Mouse (Mus musculus): ENCODE results near the gene Mcts1. TPM values are rescaled to one million over a fixed set of nuclear protein-coding genes. Genes with fewer than 3 reads are reported as not detected.

The Mcts1 gene
- polyA plus RNA-seq (2012; rRNA removed) = 2.1 and 3.0 TPM in 2 replicates

- H3K27me3 ChIP-seq (ENCODE audit: control insufficient read depth, insufficient read depth, low read length) = no peaks in the 10 kb centered on the region
- TF ChIP-seq CTCF (IDR thresholded peaks at IDR 0.05; ENCODE audit: control insufficient read depth, insufficient read depth, insufficient replicate concordance, low read depth, low read length) = no peak
- TF ChIP-seq POLR2A (IDR thresholded peaks at IDR 0.05; ENCODE audit: control insufficient read depth, low read depth, low read length) = peak; percentile 33
- peak within 1 kb of the TSS; percentile 77 for H3K27ac ChIP-seq (ENCODE audit: control insufficient read depth, insufficient read depth, low read depth, low read length)
- H3K4me1 ChIP-seq (ENCODE audit: control insufficient read depth, insufficient read depth, low read length) = no peaks in the 10 kb centered on the region
- H3K36me3 ChIP-seq (ENCODE audit: control insufficient read depth, insufficient read depth, low read length) = no peaks in the 10 kb centered on the region
- peak within 1 kb of the TSS; percentile 76 for H3K4me3 ChIP-seq (ENCODE audit: control insufficient read depth, low read depth, low read length)
Measured at GRCm38 (mm10) chrX:38600177-38600994, at the start of gene Mcts1. Gene Mcts1, plus strand, starts transcription at chrX:38600578.

GRCm38 (mm10) chrX:38553255-38553654 is 47.1 kb upstream of the Mcts1 start:
- Histone ChIP-seq H3K27ac (ENCODE audit: control insufficient read depth, insufficient read depth, low read depth, low read length) (no peak overlapping the region), H3K27me3 (ENCODE audit: control insufficient read depth, insufficient read depth, low read length) (no peaks in the 10 kb centered on the region), H3K4me3 (ENCODE audit: control insufficient read depth, low read depth, low read length) (no peak overlapping the region), H3K4me1 (ENCODE audit: control insufficient read depth, insufficient read depth, low read length) (no peaks in the 10 kb centered on the region), H3K36me3 (ENCODE audit: control insufficient read depth, insufficient read depth, low read length) (no peaks in the 10 kb centered on the region)
- TF ChIP-seq POLR2A (IDR thresholded peaks at IDR 0.05; ENCODE audit: control insufficient read depth, low read depth, low read length) = no peak
- TF ChIP-seq CTCF (IDR thresholded peaks at IDR 0.05; ENCODE audit: control insufficient read depth, insufficient read depth, insufficient replicate concordance, low read depth, low read length) = no peak

- no peak for TF ChIP-seq POLR2A (IDR thresholded peaks at IDR 0.05; ENCODE audit: control insufficient read depth, low read depth, low read length)
- Histone ChIP-seq H3K27me3 (ENCODE audit: control insufficient read depth, insufficient read depth, low read length) (no peaks in the 10 kb centered on the region), H3K36me3 (ENCODE audit: control insufficient read depth, insufficient read depth, low read length) (no peaks in the 10 kb centered on the region), H3K4me1 (ENCODE audit: control insufficient read depth, insufficient read depth, low read length) (peaks cover 5% of the 10 kb centered on the region; the same call in 1 of the 2 replicates), H3K27ac (ENCODE audit: control insufficient read depth, insufficient read depth, low read depth, low read length) (peak overlapping the region; percentile 69), H3K4me3 (ENCODE audit: control insufficient read depth, low read depth, low read length) (peak overlapping the region; percentile 91)
Measured at GRCm38 (mm10) chrX:38563941-38564541, 36.3 kb upstream of the Mcts1 start.

GRCm38 (mm10) chrX:38564542-38565175 is 35.7 kb upstream of the Mcts1 start:
- H3K27ac ChIP-seq (ENCODE audit: control insufficient read depth, insufficient read depth, low read depth, low read length) = peak overlapping the region; percentile 87
- peak overlapping the region; percentile 91 for H3K4me3 ChIP-seq (ENCODE audit: control insufficient read depth, low read depth, low read length)
- H3K27me3 ChIP-seq (ENCODE audit: control insufficient read depth, insufficient read depth, low read length) = no peaks in the 10 kb centered on the region
- H3K4me1 ChIP-seq (ENCODE audit: control insufficient read depth, insufficient read depth, low read length) = peaks cover 5% of the 10 kb centered on the region; the same call in 1 of the 2 replicates
- no peaks in the 10 kb centered on the region for H3K36me3 ChIP-seq (ENCODE audit: control insufficient read depth, insufficient read depth, low read length)
- TF ChIP-seq CTCF (IDR thresholded peaks at IDR 0.05; ENCODE audit: control insufficient read depth, insufficient read depth, insufficient replicate concordance, low read depth, low read length) = no peak
- TF ChIP-seq POLR2A (IDR thresholded peaks at IDR 0.05; ENCODE audit: control insufficient read depth, low read depth, low read length) = no peak

GRCm38 (mm10) chrX:38565176-38565542 is 35.2 kb upstream of the Mcts1 start:
- no peaks in the 10 kb centered on the region for H3K27me3 ChIP-seq (ENCODE audit: control insufficient read depth, insufficient read depth, low read length)
- peak overlapping the region; percentile 66 for H3K27ac ChIP-seq (ENCODE audit: control insufficient read depth, insufficient read depth, low read depth, low read length)
- peaks cover 5% of the 10 kb centered on the region; the same call in 1 of the 2 replicates for H3K4me1 ChIP-seq (ENCODE audit: control insufficient read depth, insufficient read depth, low read length)
- H3K4me3 ChIP-seq (ENCODE audit: control insufficient read depth, low read depth, low read length) = peak overlapping the region; percentile 82
- H3K36me3 ChIP-seq (ENCODE audit: control insufficient read depth, insufficient read depth, low read length) = no peaks in the 10 kb centered on the region
- no peak for TF ChIP-seq POLR2A (IDR thresholded peaks at IDR 0.05; ENCODE audit: control insufficient read depth, low read depth, low read length)
- TF ChIP-seq CTCF (IDR thresholded peaks at IDR 0.05; ENCODE audit: control insufficient read depth, insufficient read depth, insufficient replicate concordance, low read depth, low read length) = no peak

- no peak overlapping the region; the same call in 1 of the 2 replicates for H3K4me3 ChIP-seq (ENCODE audit: control insufficient read depth, low read depth, low read length)
- H3K4me1 ChIP-seq (ENCODE audit: control insufficient read depth, insufficient read depth, low read length) = peaks cover 5% of the 10 kb centered on the region; the same call in 1 of the 2 replicates
- TF ChIP-seq CTCF (IDR thresholded peaks at IDR 0.05; ENCODE audit: control insufficient read depth, insufficient read depth, insufficient replicate concordance, low read depth, low read length) (no peak), POLR2A (IDR thresholded peaks at IDR 0.05; ENCODE audit: control insufficient read depth, low read depth, low read length) (no peak)
- no peaks in the 10 kb centered on the region for H3K36me3 ChIP-seq (ENCODE audit: control insufficient read depth, insufficient read depth, low read length)
- H3K27ac ChIP-seq (ENCODE audit: control insufficient read depth, insufficient read depth, low read depth, low read length) = no peak overlapping the region
- H3K27me3 ChIP-seq (ENCODE audit: control insufficient read depth, insufficient read depth, low read length) = no peaks in the 10 kb centered on the region
Measured at GRCm38 (mm10) chrX:38566521-38567205, 33.7 kb upstream of the Mcts1 start.

All from testis, adult 2 months (tissue).